ENCODE assay signal across 8 mouse cellular contexts in the genomic region with DNA sequence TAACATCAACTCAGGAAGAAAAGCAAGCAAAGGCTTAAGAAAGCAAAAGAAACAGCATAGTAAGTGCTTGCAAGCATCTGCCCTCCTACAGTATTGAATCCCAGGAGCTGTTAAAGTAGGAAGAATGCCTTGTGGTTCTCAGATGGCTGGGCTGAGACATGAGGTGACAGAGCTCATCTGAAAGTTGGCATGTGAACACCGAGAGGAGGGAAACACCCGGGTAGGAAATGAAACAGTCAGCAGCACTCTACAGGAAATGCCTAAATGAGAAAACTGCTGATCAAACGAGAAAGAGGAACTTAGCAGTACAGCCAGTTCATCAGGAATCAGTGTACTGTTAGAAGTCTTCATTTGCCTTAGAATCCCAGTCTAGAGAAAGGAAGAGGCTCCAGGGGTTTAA.
DNase-seq lines count a peak whose midpoint lies in the region.

No protein-coding gene starts in this region.

- peak; percentile 48 for DNase-seq in gastrocnemius, adult 18-20 months (ENCODE audit: low spot score)
- no peak for DNase-seq in gastrocnemius, adult 8-10 months (ENCODE audit: low spot score in 2 of 2)
- DNase-seq in 3T3-L1 (ENCODE audit: low read depth, low spot score), result peak; percentile 26
- DNase-seq in c-Kit-positive CD71-negative TER-119-negative erythroid progenitor cells, embryonic 14.5 days (ENCODE audit: low read depth), result peak; percentile 46
- DNase-seq in kidney, postnatal 25 days, result peak; percentile 23 to 48
- peak; percentile 69 for DNase-seq in thymus, postnatal 0 days (ENCODE audit: low spot score)
- no peak for DNase-seq in yolk sac, embryonic 10.5 days (ENCODE audit: low spot score)
- DNase-seq in MN1 (ENCODE audit: low spot score), result no peak

Comparison
In these comparisons a context has a peak if more than half of its experiments do, and no peak if none do; other contexts are left out.
1. DNase-seq: peak in gastrocnemius, adult 18-20 months (single experiment), 3T3-L1 (single experiment), c-Kit-positive CD71-negative TER-119-negative erythroid progenitor cells, embryonic 14.5 days (single experiment), kidney, postnatal 25 days (2 of 2) and thymus, postnatal 0 days (single experiment); none in gastrocnemius, adult 8-10 months (0 of 2), yolk sac, embryonic 10.5 days (single experiment) and MN1 (single experiment).